Mouse (Mus musculus) gastrocnemius, adult 18-20 months (tissue): ENCODE results near the gene Ush1g. TPM values are rescaled to one million over a fixed set of nuclear protein-coding genes. Genes with fewer than 3 reads are reported as not detected.

Source experiments
- DNase-seq: peaks from one replicate; pipeline ENCODE4 v3.0.0; 2021; ENCODE audit warnings: low spot score
- total RNA-seq, 2 experiments: library from RNA; stranded (reverse); gene quantifications; 2 replicates each; pipeline ENCODE4 v1.2.3; 2021

The Ush1g gene
- total RNA-seq, 2 experiments from 2014 or later: 0.16 to 0.19 TPM

GRCm38 (mm10) chr11:115290314-115290713, 31.5 kb downstream of the Ush1g start:
- no peak for DNase-seq

GRCm38 (mm10) chr11:115289885-115290284, 32.0 kb downstream of the Ush1g start:
- DNase-seq: no peak

GRCm38 (mm10) chr11:115288305-115288704, 33.5 kb downstream of the Ush1g start:
- DNase-seq: no peak

- no peak for DNase-seq
These were observed 34.5 kb downstream of the Ush1g start for GRCm38 (mm10) chr11:115287386-115287785.

GRCm38 (mm10) chr11:115286201-115286993, 35.4 kb downstream of the Ush1g start:
- peak; percentile 70 for DNase-seq

- no peak for DNase-seq
These were observed 36.6 kb downstream of the Ush1g start for GRCm38 (mm10) chr11:115285282-115285681.

- DNase-seq: no peak
These were observed 37.8 kb downstream of the Ush1g start for GRCm38 (mm10) chr11:115283891-115284620.

GRCm38 (mm10) chr11:115283486-115283765, 38.4 kb downstream of the Ush1g start:
- no peak for DNase-seq

GRCm38 (mm10) chr11:115282723-115283485, 38.9 kb downstream of the Ush1g start:
- no peak for DNase-seq

GRCm38 (mm10) chr11:115282295-115282694, 39.5 kb downstream of the Ush1g start:
- DNase-seq: no peak

- no peak for DNase-seq
These were observed 42.1 kb downstream of the Ush1g start for GRCm38 (mm10) chr11:115279726-115280125.

GRCm38 (mm10) chr11:115278176-115278575, 43.7 kb downstream of the Ush1g start:
- DNase-seq: no peak

- DNase-seq: no peak
These were observed 44.3 kb downstream of the Ush1g start for GRCm38 (mm10) chr11:115277604-115277975.

GRCm38 (mm10) chr11:115276780-115277603, 44.8 kb downstream of the Ush1g start, which contains the start of gene Fdxr:
Gene Fdxr, minus strand, starts transcription at chr11:115277050.
- peak; percentile 99 for DNase-seq

GRCm38 (mm10) chr11:115275954-115276353, 45.9 kb downstream of the Ush1g start:
- DNase-seq: no peak

GRCm38 (mm10) chr11:115275509-115275908, 46.3 kb downstream of the Ush1g start:
- no peak for DNase-seq

- no peak for DNase-seq
These were observed 47.1 kb downstream of the Ush1g start for GRCm38 (mm10) chr11:115274771-115275170.

GRCm38 (mm10) chr11:115274178-115274577, 47.7 kb downstream of the Ush1g start:
- DNase-seq: no peak

GRCm38 (mm10) chr11:115273735-115274134, 48.1 kb downstream of the Ush1g start:
- DNase-seq: no peak

GRCm38 (mm10) chr11:115272894-115273498, 48.8 kb downstream of the Ush1g start:
- DNase-seq: no peak

GRCm38 (mm10) chr11:115271481-115271880, 50.4 kb downstream of the Ush1g start:
- no peak for DNase-seq
